Mouse (Mus musculus) limb, embryonic 10.5 days (tissue): ENCODE measurements around the gene Pdia4. TPM values are rescaled to one million over a fixed set of nuclear protein-coding genes. Genes with fewer than 3 reads are reported as not detected.
"Not testable (repeated sequence)": the region's sequence is repeated elsewhere in the genome, so short reads cannot be mapped to it uniquely, and the experiment has no call there.

Experiments
- DNase-seq: peaks from one replicate; pipeline ENCODE4 v3.0.0-alpha.2; 2017; ENCODE audit warnings: low spot score
- H3K27ac ChIP-seq: fragments of 300-500 bp; sonication (generic); 2 replicates; pipeline ENCODE4 v1.5.1; 2016; ENCODE audit warnings: mild to moderate bottlenecking
- H3K27me3 ChIP-seq: fragments of 300-500 bp; sonication (generic); 2 replicates; pipeline ENCODE4 v1.6.1; 2016; ENCODE audit warnings: low read depth, mild to moderate bottlenecking; ENCODE audit not compliant: poor library complexity, severe bottlenecking
- H3K36me3 ChIP-seq: fragments of 300-500 bp; sonication (generic); 2 replicates; pipeline ENCODE4 v1.6.1; 2016; ENCODE audit warnings: mild to moderate bottlenecking, moderate library complexity
- H3K4me1 ChIP-seq: fragments of 300-500 bp; sonication (generic); 2 replicates; pipeline ENCODE4 v1.6.1; 2016
- H3K4me3 ChIP-seq: fragments of 300-500 bp; sonication (generic); 2 replicates; pipeline ENCODE4 v1.5.1; 2016; ENCODE audit warnings: mild to moderate bottlenecking, moderate library complexity
- H3K9me3 ChIP-seq: fragments of 300-500 bp; sonication (generic); replicated peaks from 2 replicates; pipeline ENCODE4 v1.6.1; 2016; ENCODE audit warnings: mild to moderate bottlenecking
- WGBS: fragments of 180-500 bp; shearing (Covaris S2); methylation state at CpG from one replicate; pipeline ENCODE4 v1.1.7; 2016; 5-methylcytosine and 5-hydroxymethylcytosine counted together
- polyA plus RNA-seq: library from polyadenylated mRNA; unstranded; fragments of >200 nt; fragmentation: Nextera tagmentation; extraction: Ambion mirVana; gene quantifications from 2 replicates; pipeline ENCODE4 v1.2.1, GENCODE M21; 2016

Gene Pdia4
- polyA plus RNA-seq, 1 experiment from 2014 or later = 298 TPM

DNA sequence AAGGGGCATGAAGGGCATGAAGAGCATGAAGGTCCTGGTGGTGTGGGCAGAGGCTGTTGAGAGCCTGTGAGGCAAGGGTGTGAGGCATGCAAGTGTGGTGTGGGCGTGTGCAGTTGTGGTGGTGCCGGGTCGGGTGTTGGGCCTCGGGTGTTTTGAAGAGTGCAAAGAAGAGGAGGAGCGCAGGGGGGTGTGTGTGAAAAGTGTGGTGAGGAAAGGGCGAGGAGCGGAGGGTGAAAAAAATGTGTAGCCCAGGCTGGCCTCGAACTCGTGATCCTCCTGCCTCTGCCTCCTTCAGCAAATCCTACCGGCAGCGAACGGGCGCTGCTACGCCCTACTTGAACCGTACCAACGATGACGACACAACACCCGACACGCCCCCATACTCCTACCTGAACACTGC, 41.5 kb downstream of the Pdia4 start:
- H3K4me3 ChIP-seq = not testable (repeated sequence)

GRCm38 (mm10) chr6:47771113-47771512, 42.1 kb downstream of the Pdia4 start:
- H3K9me3 ChIP-seq, H3K4me1 ChIP-seq, DNase-seq, H3K4me3 ChIP-seq, H3K27ac ChIP-seq, H3K36me3 ChIP-seq: not testable (repeated sequence)
- 81% methylated on average over 12 of the region's 12 CpGs for WGBS
- H3K27me3 ChIP-seq = peaks cover 18% of the 10 kb centered on the region

More for the DNA sequence above, 41.5 kb downstream of the Pdia4 start:
- peaks cover 17% of the 10 kb centered on the region for H3K27me3 ChIP-seq
- H3K4me1 ChIP-seq, H3K9me3 ChIP-seq, DNase-seq, H3K27ac ChIP-seq, H3K36me3 ChIP-seq: not testable (repeated sequence)
- 52% methylated on average over 9 of the region's 19 CpGs for WGBS

DNA sequence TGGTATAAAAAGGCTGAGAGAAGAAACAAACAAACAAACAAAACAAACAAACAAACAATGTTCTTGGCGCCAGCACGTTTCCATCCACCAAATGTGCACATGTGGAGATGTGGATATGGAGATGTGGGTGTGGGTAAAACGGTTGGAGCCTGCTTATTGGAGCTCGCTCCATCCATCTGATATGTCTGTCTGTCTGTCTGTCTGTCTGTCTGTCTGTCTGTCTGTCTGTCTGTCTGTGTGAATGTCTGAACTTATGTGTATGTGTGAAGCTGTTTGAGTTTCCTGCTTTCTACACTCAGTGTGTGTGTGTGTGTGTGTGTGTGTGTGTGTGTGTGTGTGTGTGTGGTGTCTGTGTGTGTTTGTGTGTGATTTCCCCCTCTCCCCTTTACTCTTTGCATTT, 43.4 kb downstream of the Pdia4 start:
- not testable (repeated sequence) for DNase-seq, H3K4me1 ChIP-seq, H3K4me3 ChIP-seq, H3K27ac ChIP-seq, H3K9me3 ChIP-seq, H3K36me3 ChIP-seq
- WGBS = 71% methylated on average over 4 of the region's 4 CpGs
- H3K27me3 ChIP-seq = peaks cover 18% of the 10 kb centered on the region

DNA sequence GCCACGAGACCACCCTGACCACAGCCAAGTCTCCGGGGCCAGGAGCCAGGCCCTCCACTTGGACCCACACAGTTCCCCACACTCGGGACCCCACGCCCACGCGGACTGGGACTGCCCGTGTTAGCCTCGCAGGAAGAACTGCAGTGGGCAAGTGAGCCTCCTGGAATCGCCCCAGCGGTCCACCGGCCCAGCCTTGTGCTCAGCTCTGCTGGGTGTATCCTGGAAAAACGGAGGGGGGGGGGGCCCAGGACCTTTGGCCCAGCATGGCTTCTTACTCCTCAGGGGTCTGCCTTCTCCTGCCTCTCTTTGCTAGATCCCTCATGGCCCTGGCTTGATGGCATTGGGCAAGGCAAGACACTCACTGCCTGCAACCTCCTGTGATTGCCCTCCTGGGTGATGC, 44.7 kb downstream of the Pdia4 start:
- not testable (repeated sequence) for H3K9me3 ChIP-seq, H3K36me3 ChIP-seq, H3K4me3 ChIP-seq, H3K27ac ChIP-seq, DNase-seq, H3K4me1 ChIP-seq
- H3K27me3 ChIP-seq = peaks cover 18% of the 10 kb centered on the region
- WGBS = 60% methylated on average over 3 of the region's 12 CpGs

DNA sequence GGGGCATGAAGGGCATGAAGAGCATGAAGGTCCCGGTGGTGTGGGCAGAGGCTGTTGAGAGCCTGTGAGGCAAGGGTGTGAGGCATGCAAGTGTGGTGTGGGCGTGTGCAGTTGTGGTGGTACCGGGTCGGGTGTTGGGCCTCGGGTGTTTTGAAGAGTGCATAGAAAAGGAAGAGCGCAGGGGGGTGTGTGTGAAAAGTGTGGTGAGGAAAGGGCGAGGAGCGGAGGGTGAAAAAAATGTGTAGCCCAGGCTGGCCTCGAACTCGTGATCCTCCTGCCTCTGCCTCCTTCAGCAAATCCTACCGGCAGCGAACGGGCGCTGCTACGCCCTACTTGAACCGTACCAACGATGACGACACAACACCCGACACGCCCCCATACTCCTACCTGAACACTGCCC, 45.9 kb downstream of the Pdia4 start:
- not testable (repeated sequence) for H3K4me3 ChIP-seq, DNase-seq, H3K27ac ChIP-seq, H3K4me1 ChIP-seq, H3K36me3 ChIP-seq, H3K9me3 ChIP-seq
- WGBS = 55% methylated on average over 7 of the region's 20 CpGs
- H3K27me3 ChIP-seq = peaks cover 18% of the 10 kb centered on the region

GRCm38 (mm10) chr6:47762686-47763085, 50.5 kb downstream of the Pdia4 start:
- not testable (repeated sequence) for H3K36me3 ChIP-seq, H3K27me3 ChIP-seq, H3K4me1 ChIP-seq, DNase-seq, H3K27ac ChIP-seq, H3K9me3 ChIP-seq, H3K4me3 ChIP-seq
- 64% methylated on average over 9 of the region's 10 CpGs for WGBS

- not testable (repeated sequence) for H3K27ac ChIP-seq, H3K36me3 ChIP-seq, H3K4me3 ChIP-seq, H3K27me3 ChIP-seq, DNase-seq, H3K4me1 ChIP-seq, H3K9me3 ChIP-seq
- 81% methylated on average over 14 of the region's 16 CpGs for WGBS
Observed at GRCm38 (mm10) chr6:47759406-47759805, 53.8 kb downstream of the Pdia4 start.

DNA sequence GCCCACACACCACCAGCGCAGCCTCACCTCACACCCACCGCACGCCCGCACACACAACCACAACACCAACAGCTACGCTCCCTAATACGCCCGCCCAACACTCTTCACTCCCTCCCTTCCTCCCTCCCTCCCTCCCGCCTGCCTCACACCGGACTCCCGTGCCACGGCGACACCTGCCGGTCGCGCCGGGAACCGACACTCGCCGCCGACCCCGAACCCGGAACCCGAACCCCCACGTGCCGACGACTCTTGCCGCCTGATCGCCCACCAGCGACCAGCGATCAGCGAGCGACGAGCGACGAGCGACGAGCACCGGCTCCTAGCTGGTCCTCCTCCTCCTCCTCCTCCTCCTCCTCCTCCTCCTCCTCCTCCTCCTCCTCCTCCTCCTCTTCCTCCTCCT, 55.4 kb downstream of the Pdia4 start:
- not testable (repeated sequence) for H3K4me3 ChIP-seq, H3K27ac ChIP-seq, H3K4me1 ChIP-seq, DNase-seq, H3K27me3 ChIP-seq, H3K36me3 ChIP-seq, H3K9me3 ChIP-seq
- WGBS = 5% methylated on average over 22 of the region's 38 CpGs

DNA sequence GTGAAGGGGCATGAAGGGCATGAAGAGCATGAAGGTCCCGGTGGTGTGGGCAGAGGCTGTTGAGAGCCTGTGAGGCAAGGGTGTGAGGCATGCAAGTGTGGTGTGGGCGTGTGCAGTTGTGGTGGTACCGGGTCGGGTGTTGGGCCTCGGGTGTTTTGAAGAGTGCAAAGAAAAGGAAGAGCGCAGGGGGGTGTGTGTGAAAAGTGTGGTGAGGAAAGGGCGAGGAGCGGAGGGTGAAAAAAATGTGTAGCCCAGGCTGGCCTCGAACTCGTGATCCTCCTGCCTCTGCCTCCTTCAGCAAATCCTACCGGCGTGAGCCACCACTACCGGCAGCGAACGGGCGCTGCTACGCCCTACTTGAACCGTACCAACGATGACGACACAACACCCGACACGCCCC, 55.8 kb downstream of the Pdia4 start:
- DNase-seq, H3K27me3 ChIP-seq, H3K27ac ChIP-seq, H3K4me1 ChIP-seq, H3K36me3 ChIP-seq, H3K4me3 ChIP-seq, H3K9me3 ChIP-seq: not testable (repeated sequence)
- WGBS = 10% methylated on average over 8 of the region's 22 CpGs

DNA sequence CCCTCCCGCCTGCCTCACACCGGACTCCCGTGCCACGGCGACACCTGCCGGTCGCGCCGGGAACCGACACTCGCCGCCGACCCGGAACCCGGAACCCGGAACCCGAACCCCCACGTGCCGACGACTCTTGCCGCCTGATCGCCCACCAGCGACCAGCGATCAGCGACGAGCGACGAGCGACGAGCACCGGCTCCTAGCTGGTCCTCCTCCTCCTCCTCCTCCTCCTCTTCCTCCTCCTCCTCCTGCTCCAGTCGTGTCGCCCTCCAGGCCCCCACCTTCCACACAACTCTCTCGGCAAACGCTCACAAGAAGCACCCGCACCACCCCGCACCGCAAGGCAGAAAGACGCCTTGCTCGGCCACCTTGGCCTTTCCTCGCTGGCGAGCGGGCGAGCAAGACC, 60.1 kb downstream of the Pdia4 start:
- 4% methylated on average over 16 of the region's 44 CpGs for WGBS
- not testable (repeated sequence) for H3K36me3 ChIP-seq, H3K27me3 ChIP-seq, H3K9me3 ChIP-seq, H3K27ac ChIP-seq, H3K4me1 ChIP-seq, H3K4me3 ChIP-seq, DNase-seq

- H3K9me3 ChIP-seq, H3K27me3 ChIP-seq, H3K36me3 ChIP-seq, H3K4me1 ChIP-seq, H3K27ac ChIP-seq, DNase-seq: not testable (repeated sequence)
- H3K4me3 ChIP-seq = peak overlapping the region; percentile 30; the same call in 1 of the 2 replicates
- WGBS = 9% methylated on average over 15 of the region's 25 CpGs
Observed at GRCm38 (mm10) chr6:47748306-47748705, 64.9 kb downstream of the Pdia4 start.

DNA sequence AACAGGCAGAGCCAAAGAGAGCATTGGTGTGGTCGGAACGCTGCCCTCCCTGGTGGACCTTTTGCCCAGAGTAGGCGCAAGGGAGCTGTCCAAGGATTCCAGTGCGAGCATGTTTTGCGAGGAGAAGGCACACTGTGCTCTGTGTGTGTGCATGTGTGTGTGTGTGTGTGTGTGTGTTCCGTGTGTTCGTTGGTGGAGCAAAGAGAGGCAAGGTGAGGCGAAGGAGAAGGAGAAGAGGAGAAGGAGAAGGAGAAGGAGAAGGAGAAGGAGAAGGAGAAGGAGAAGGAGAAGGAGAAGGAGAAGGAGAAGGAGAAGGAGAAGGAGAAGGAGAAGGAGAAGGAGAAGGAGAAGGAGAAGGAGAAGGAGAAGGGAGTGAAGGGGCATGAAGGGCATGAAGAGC, 65.3 kb downstream of the Pdia4 start:
- not testable (repeated sequence) for DNase-seq, H3K9me3 ChIP-seq, H3K36me3 ChIP-seq, H3K4me3 ChIP-seq, H3K27me3 ChIP-seq, H3K4me1 ChIP-seq, H3K27ac ChIP-seq
- WGBS = 70% methylated on average over 4 of the region's 8 CpGs
